Mouse (Mus musculus) naive thymus-derived CD4-positive, alpha-beta T cell, adult 2 months (primary cell): ENCODE data around the gene Klc2.
"Not testable (repeated sequence)": the region's sequence is repeated elsewhere in the genome, so short reads cannot be mapped to it uniquely, and the experiment has no call there.

Experiments
- DNase-seq: peaks from one replicate; pipeline ENCODE4 v3.0.0-alpha.2; 2011; ENCODE audit warnings: low read depth

Klc2 gene

DNA sequence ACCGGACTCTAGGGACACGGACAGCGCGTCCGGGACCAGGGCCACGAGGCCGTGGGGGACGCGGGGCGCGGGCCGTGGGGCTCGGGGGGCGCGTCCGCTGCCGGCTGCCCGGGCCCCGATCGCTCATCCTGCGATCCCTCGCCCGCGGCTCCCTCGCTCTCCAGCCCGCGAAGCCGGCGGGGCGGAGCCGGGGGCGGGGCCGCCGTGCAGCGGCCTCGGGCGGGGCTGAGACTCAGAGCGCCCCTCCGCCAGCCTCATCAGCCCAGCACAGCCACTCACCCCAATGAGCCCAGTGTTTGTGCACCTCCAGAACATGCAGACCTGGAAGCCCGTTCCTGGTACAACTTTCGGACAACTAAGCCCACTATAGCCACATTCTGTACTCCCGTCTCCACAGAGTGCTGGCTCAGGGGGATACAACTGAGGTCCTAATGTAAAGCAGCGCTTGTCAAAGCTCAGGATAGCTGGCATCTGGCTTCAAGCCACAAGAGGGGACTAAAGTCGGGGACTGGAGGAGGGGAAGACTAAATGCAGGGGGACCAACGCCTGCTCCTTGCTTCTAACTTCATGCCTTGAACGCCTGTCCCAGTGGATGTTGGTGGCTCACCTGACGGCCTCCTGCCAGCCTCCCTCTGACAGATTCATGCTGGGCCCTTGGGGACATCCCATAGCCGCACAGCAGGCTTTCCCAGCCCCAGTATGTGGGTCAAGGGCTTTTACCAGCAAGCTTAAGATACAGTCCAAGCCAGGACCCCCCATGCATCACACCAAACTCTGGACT lies 19.8 kb downstream of the Klc2 start, which contains the start of gene Cnih2:
TSS of gene Cnih2 (minus strand) at position 159 of the 781 bp plus-strand sequence.
- DNase-seq: peak; percentile 64

DNA sequence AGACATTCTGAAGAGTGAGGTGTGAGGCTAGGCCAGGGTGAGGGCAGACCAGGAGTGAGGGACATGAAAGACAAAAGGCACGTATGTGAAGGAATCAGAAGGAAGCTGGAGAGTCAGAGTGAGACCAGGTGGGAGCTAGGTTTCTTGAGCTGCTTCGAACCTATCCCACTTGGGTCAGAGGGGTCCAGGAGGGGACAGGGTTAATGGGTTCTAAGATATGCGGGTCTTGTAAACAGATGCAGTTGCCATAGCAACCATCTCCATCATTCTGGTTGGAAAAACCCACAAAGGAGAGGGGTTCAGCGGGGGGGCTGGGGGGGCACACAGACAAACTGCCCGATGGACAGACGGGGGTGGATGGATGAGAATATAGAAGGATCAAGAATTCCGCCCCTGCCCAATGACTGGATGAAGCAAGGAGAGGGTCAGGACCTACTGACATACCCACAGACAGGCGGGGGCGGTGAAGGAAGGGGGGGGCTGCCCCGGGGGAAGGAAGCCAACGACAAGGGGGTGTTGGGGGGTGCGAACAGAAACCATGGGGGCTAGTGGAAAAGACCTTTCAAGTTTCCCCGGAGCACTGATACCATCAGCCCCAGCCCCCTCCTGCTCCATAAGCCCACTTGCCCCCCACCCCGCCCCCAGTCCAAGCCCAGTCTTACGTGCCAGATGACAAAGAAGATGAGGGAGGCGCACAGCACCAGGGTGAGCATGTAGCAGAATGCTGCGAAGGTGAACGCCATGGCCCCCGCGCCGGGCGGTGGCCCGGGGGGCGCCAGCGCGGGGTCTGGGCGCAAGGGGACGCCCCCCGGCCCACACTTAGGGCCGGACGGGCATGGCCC lies 20.6 kb downstream of the Klc2 start:
- no peak for DNase-seq

DNA sequence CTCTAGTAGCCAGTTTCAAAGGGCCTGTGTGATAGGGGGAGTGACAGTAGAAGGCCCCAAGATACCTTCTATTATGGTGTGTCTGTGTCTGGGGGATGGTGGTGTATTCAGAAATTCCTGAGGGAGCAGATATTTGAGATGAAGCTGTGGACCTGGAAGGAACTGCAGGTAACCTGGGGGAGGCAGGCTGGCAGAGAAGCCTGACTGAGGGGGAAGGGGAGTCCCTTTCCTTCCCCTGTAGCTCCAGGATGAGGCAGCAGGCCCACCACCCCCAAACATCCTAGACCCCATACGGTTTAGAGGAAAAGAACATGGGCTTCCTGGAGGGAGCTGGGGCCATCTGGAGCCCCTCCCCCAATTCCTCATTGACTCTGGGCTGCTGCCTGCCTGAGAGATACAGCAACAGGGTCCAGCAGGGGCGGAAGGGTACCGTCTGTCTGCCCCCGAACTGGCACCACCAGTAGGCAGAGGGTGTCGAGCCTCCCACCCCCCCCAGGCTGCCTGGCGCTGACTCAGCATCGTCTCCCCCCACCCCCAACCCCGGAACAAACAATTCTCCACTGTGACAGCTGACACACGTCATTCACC lies 22.4 kb downstream of the Klc2 start:
- no peak for DNase-seq

DNA sequence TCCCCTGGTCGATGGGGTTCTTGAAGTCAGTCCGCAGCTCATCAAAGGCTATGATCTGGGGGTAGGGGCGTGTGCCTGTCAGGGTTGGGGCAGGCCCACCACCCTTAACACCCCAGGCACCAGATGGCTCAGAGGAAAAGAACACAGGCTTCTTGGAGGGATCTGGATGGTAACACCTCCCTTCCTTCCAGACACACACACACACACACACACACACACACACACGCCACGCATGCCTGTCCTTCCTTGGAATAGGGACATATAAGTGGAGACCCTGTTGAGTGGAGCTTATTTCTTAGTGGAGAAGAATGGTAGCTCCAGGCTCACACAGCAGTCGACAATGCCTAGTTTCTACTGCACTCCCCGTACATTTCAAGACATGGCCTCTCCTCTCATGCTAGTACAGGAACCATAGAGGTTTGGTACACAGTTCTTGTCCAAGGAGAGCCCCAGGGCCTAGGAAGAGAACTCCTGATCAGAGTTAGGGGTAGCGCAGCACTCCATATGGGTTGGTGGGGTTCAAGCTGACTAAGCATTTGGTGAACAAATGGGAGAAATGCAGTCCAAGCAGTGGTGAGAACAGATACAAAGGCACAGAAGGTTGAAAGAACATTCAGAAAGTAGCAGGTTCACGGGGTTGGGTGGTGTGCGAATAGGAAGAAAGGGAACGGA lies 23.5 kb downstream of the Klc2 start:
- DNase-seq: no peak

DNA sequence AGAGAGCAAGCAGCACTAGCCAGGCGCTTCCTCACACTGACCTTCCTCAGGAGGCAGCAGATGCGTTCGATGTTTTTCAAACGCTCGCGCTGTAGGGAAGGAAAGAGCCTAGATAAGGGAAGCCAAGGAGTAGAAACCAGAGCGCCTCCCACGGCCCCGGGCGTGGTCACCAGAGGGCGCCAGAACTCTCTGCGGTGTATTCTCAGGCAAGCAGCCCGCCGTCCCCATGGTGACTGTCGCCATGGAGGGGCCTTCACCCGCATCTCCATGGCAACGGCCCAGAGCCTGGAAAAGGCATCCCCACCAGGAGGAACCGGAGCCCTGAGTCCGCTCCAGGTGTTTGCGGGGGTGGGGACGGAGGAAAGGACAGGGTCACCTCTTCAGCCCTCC lies 24.1 kb downstream of the Klc2 start:
- peak; percentile 89 for DNase-seq

DNA sequence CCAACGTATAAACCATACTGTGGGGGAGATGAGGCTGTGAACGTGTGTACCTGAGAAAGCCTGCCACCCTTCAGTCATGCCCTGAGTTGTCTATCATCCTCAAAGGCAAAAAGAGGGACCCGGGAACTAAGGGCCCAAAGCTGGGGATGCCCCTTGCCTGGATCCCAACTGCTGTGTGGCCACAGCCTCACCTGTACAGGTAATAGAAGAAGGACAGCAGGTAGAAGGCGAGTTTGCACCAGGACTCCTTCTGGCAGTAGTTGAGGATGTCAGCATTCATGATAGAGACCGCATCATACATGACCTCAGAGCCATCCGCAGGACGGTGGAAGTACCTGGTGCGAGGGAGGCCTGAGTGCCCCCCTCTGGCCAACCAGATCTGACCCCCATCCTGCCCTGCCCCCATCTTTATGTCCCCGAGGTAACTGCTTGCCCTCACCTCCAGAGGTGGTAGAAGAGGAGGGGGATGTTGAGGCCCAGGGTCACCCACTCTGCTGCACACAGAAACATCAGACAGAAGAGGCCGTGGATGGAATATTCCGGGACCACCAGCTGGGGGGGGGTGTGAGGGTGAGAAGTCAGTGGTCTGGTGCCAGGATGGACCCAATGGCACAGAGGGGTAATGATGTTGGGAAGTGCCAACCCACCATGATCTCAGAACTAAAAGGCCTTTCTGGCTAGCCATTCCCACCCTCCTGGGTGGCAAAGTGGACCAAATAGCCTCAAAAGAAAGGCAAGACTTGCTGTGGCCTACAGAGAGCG lies 24.7 kb downstream of the Klc2 start:
- no peak for DNase-seq

DNA sequence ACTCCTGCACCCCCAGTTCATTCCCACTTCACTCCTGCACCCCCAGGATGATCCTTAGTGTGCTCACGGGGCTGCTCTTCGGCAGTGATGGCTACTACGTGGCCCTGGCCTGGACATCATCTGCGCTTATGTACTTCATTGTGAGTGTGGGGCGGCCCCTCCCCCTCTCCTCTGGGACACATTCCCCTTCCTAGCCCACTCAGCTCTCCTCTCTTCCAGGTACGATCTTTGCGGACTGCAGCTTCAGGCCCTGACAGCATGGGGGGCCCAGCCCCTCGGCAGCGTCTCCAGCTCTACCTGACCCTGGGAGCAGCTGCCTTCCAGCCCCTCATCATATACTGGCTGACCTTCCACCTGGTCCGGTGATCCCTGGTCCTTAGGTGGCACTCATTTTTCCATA lies 26.3 kb downstream of the Klc2 start:
- no peak for DNase-seq

DNA sequence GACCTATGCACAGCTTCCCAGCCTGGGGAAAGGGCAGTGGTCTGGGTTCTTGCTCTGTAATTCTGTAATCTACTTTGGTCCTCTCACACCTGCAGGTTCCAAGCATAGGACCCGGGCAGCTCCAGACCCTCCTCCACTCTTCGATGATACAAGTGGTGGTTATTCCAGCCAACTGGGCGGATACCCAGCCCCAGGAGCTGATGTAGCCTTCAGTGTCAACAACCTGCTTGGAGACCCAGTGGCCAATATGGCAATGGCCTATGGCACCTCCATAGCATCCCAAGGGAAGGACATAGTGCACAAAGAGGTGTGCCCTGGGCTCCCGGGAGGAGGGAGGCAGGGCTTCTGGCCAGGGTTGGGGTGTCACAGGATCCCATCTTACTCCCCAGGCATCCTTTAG lies 29.0 kb downstream of the Klc2 start:
- no peak for DNase-seq

DNA sequence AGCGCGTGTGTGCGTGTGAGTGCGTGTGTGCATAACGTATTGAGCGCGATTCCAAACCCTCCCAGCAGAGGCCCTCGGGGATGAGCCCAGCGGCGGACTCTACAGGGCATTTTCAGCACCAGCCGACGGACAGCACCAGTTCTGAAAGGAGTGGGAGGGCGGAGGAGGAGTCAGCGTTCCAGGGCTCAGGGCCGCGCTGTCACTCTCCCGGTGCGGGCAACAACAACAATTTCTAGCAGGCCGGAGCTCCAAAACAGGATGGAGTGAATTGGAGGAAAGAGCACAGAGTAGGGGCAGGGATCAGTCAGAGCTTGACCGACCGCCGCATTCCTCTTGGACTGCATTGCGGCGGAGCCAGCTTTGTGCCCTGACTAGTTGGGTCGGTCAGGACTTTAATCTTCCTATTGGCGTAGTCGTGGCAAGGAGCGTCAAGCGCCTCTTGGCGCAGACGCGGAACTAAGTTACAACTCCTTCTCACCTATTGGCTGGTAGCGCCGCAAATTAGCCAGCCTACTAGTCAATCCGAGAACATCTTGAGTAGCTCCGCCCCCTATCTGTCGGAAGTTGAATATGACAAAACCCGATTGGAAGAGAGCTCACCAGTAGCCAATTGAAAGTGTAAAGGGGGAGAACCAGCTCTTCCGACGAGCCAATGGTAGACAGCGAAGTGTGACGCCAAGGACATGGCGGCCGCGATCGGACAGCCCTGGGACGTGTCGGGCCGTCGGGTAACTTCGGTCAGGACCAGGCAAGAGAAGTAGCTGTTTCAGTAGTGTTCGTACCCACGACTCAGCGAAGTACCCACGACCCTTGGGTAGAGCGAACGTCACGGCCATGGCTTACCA lies 30.3 kb downstream of the Klc2 start, which contains the start of gene Yif1a:
TSS of gene Yif1a (plus strand) at position 655 of the 845 bp plus-strand sequence.
- peak; percentile 98 for DNase-seq

DNA sequence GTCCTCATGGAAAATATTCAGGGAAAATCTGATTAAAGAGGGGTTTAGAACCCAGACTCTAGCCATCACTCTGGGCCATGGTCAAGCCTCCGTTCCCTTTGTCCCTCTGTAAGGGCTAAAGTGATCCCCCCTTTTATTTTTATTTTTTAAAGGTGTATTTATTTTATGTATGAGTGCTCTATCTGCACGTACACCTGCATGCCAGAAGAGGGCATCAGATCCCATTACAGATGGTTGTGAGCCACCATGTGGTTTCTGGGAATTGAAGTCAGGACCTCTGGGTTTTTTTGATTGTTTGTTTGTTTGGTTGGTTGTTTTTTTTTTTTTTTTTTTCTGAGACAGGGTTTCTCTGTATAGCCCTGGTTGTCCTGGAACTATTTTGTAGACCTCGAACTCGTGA lies 31.8 kb downstream of the Klc2 start:
- not testable (repeated sequence) for DNase-seq

DNA sequence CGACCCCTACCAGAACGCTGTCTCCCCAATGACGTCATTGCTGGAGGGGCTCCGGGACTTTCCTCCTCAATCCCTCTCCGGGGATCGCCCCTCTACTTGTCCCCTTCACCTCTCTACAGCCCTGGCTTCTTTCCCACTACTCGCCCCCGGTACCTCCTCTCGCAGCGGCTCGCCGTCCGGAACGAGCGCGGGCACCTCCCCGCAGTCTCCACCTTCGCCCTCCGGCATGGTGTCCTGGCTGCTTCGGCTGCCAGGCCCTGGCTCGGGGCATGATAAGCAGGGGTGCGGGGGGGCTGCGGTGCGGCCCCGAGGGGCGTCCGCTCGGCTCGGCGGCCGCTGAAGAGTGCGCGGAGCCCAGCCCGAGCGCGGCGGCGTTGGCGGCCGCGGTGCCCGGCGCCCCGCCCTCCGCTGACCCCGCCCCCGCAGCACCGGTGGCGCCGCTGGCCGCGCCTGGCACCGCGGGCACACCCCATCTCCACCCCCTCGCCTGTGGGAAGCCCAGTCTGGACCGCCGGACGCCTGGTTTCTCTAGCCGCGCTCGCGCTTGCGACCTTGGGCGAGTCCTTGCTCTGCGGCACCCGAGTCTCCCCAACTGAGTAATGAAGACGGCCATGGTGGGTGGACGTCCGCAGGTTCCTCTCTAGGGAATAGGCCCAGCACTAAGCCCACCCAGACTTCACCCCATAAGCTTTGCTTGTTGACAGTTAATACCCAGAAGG lies 33.1 kb downstream of the Klc2 start, which contains the start of gene Tmem151a:
TSS of gene Tmem151a (minus strand) at position 387 of the 719 bp plus-strand sequence.
- DNase-seq: no peak

DNA sequence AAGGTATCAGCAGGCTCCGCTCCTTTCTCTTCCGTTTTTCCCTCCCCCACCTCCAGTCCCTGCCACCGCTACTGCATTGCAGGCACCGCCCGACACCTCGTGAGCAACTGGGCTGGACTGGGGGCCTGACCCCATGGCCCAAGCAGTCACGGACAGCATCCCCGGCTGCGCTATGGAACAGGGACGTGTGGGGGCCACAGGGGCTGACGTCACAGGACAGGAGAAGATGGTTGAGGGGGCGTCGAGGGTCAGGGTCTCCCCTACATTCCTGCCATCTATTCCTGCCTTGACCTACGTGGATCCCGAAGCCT lies 33.6 kb downstream of the Klc2 start:
- no peak for DNase-seq

DNA sequence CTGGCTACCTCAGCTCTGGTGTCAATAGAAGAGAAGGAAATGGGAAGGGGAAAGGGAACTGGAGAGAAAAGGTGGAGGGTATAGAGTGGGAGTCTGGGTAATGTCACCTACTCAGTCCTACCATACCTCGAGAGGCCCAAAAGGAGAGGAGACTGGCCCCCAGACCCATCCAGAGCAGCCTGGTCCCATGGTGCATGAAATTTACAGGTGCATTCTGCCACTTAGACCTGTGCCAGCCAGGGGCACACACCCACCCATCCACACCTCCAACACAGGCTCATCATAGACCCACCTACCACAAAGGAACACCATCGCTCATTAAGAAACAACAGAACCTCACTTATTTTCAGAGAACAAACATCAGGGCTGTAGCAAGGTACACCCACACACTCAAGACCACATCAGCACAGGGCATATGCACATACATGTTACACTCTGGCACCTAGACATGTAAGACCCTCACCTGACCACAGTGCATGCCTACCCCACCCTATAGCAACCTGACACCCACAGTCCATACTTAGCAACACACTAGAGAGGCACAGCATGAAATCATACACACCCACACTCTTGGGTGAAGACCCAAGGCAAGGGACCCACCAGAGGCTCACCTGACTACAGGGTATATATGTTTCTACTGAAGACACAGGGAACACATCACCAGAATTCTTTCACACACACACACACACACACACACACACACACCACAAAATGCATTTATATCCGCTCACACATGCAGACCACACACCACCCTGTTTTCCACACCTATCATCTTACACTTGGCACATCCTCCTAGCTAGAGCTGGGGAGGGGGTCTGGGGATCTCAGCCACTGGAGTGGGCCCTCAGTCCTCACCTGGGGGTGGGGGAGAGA lies 34.2 kb downstream of the Klc2 start:
- no peak for DNase-seq

DNA sequence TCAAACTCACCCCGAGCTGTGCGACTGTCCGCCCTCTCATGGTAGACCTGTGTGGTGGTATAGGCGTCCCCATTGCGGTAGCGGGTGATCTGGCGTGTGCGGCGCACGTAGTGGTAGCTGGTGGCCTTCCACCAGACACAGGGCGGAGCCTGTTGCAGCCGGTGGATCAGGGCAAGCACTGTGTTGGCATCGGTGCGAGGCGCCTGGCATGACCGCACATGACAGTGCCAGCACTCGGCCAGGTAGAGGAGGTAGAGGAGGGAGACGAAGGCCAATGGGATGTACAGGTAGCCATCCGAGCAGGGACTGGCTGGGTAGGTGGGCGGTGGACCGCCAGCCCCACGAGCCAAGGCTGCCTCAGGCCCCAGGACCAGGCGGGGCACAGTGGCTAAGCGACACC lies 35.8 kb downstream of the Klc2 start:
- no peak for DNase-seq

DNA sequence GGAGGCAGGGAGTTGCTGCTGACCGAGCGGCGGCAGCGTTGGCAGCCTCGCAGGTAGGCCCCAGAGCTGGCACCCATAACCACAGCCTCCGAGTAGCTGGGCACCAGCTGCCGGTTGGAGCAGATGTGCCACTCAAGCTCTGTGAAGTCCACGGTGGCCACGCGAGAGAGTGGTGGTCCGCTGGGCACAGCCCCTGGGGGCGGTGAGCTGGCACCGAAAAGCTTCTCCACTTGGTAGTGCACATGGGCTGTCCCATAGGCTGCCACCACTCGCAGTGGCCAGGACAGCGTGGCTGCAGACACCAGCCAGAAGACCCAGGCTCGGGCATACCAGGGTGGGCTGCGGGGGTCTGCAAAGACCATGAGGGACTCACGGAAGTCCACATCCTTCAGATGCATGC lies 36.4 kb downstream of the Klc2 start:
- no peak for DNase-seq

DNA sequence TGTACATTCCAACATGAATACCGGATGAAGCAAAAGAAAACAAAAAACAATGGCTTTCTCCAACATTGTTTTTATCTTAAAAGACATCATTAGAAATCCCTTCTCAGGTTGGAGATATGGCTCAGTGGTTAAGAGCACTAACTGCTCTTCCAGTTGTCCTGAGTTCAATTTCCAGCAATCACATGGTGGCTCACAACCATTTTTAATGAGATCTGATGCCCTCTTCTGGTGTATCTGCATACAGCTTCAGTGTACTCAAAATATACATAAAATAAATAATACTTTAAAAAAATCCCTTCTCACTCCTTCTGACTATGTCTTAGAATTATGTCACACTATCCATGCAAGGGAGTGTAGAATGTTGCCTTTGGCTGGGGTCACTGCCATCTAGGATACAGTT lies 39.1 kb downstream of the Klc2 start:
- DNase-seq: no peak

DNA sequence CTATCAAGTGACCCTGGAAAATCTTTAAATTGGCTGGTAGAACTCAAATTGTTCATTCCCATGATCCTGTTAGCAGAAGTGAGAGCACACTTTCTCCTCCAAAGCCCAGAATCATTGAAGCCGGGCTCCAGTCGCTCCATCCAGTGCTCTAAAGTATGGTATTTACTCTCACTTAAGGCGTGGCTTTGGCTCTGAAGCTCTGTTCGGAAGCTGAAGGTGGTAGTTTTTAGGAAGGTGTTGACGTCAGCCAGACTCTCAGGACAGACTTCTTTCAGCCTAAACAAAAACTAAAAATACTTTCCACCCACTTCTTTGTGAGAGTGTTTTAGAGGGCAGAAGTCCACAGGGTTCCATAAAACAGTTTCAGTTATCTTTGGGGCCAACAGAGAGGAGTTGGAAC lies 44.8 kb downstream of the Klc2 start:
- DNase-seq: no peak

DNA sequence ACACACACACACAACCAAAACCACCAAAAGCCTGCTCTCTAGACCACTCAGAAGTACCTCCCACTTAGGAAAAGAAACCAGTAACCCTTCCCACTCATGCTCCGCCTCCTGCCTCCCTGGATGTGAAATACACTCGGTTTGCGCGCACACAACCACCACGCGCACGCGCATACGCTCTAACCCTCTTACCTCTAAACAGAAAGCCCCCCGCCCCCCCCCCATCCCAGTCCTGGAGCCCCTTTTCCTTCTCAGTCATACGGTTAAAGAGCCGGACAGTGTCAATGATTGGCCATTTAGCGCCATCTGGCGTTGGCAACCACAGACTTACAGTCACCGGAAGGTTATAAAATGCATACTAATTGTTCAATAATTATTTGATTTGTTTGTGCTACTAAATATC lies 45.3 kb downstream of the Klc2 start:
- peak; percentile 71 for DNase-seq
